Mouse (Mus musculus) liver, adult (tissue): Measurements from ENCODE around the gene Dpep3.

Experiments used
- GATA4 ChIP-seq: IDR thresholded peaks from 2 replicates; pipeline ENCODE4 v1.6.1; 2014; ENCODE audit warnings: mild to moderate bottlenecking, low read length; ENCODE audit not compliant: insufficient replicate concordance

The Dpep3 gene

DNA sequence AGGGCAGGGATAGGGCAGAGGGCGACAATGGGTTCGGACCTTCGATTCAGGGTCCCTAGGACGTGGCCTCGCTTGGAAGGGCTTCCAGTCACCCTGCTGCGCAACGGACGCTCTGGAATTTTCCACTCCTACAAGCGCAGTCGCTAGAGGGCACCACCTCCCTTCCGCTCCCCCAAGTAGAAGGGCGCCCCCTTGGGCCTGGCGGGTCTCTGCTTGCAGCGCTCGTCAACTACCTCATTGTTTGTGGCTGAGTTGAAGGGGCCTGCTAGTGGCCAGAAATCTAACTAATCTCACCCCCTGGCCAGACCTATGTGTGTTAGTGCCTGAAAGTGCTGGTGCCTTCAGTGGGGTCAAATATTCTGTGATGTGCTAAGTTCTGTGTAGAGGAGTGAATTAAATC lies at the start of gene Dpep3:
Gene Dpep3, minus strand, starts transcription at position 105 of the 400 bp plus-strand sequence.
- TF ChIP-seq GATA4, result no peak

DNA sequence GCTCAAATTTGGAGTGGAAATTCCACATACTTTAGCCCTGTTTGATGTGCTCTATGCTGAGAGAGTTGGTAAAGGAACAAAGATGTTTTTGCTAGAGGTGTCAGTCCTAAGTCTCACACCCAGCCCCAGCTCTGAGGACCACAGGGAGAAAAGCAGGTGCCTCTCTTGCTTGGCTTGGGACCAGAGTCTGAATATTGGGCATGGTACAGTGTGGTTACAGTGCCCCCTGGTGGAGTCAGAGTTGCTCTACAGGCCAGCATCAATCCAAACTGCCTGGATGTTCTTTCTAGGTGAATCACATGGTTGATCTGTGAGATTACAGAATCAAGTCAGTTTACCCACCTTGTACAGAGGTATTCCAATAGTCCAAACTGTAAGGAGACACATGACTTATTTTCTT lies 43.3 kb upstream of the Dpep3 start:
- no peak for TF ChIP-seq GATA4

DNA sequence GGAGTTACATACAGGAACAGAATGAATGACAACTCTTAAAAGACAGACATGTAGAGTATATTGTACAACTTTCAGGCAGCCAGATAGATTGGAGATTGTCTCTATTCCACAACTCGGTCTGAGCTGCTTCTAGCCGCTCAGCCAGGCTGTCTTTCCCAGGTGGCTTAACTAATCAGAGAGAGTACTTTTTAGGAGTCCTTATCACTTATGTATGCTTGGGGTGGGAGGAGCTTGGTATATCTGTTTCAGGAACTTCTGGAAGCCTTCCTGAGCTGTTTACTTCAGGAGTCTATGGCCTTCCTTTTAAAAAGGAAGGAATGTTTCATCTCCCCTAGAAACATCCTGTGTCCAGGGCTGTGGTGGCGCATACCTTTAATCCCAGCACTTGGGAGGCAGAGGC lies 38.8 kb upstream of the Dpep3 start:
- no peak for TF ChIP-seq GATA4

DNA sequence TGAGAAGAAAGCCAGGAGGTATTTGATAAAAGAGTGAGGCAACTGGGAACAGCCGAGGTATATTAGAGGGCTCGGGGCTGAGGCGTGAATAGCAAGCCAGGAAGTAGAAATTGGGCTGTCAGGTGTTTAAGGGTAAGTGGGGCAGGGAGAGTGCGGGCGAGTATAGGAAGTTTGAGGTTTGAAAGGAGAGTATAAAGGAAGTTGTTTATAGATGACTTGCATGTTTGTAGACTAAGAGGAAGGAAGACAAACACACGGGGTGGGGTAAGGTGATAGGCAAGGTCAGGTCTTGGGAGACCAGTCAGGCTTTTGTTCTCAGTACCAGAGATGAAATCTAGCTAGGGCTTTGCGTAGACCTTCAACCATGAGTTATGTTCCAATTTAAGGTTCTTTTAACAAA lies 37.9 kb upstream of the Dpep3 start:
- TF ChIP-seq GATA4, result no peak

DNA sequence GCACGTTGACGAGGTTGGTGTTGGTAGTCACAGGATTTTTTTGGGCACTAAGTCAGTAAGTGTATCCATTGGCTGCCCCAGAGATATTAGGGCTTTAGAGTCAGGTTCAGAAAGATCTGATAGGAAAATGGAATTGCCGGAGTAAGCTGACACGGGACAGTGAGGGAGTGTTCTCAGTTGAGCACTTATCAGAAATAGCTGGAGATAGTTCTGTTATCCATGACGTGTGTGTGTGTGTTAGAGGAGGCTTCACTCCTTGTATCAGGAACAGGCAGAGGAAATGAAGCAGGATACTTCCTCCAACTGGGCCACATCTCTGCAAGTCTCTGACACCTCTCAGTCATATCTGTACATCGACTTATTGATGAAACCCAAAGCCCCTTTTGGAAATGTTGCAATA lies 37.1 kb upstream of the Dpep3 start:
- no peak for TF ChIP-seq GATA4

DNA sequence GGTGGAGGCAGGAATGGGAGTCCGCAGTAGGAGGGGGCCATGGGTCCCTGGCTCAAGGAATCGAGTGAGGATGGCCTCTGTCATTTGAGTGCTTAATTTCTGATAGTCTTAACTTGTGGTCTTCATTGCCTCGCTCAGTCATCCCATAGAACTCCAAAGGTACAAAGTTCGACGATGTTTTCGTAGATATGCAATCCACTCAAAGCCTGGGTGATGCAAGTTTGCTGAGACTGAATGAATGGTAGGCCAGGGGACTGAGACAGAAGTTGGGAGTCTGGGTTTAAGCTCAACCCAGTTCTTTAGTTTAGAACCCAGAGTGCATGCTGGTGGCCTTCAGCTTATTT lies 32.4 kb upstream of the Dpep3 start, which contains the start of gene Ddx28:
Gene Ddx28, minus strand, starts transcription at position 240 of the 344 bp plus-strand sequence.
- no peak for TF ChIP-seq GATA4

DNA sequence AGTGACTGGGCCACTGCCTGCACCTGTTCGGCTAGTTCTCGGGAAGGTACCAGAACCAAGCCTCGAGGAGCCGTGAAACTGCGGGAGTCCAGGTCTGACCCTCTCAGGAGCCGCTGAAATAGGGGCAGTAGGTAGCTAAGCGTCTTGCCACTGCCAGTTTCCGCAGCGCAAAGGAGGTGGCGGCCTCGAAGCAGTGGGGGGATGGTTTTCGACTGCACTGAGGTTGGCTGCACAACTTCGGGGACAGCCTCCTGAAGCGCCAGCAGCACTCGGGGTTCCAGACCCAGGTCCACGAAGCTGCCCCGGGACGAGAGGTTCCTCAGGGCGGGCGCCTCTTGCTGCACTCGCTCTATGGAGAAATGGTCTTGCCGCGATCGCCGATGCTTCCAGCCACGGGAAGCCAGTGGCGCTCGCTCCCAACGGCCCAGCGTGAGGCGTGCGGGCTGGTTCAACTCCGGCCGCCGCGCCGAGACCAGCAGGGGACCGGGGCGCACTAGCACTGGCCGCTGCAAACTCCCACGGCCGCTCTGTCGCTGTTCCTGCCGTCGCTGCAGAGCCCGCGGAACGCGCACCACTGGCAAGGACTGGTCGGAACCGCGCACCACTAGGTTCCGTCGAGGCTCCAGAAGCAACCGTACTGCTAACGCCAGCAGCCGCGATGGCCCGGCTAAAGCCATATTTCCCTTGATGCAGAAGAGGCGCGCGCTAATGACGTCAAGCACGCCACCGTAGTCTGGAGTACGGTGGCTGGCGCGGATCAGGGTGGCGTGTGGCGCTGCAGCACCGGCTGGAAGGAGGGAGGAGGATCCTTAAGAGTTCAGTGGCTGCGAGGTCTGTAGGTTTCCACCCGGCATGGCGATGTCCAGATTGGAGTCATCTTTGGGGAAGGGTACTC lies 31.8 kb upstream of the Dpep3 start:
- TF ChIP-seq GATA4, result no peak

DNA sequence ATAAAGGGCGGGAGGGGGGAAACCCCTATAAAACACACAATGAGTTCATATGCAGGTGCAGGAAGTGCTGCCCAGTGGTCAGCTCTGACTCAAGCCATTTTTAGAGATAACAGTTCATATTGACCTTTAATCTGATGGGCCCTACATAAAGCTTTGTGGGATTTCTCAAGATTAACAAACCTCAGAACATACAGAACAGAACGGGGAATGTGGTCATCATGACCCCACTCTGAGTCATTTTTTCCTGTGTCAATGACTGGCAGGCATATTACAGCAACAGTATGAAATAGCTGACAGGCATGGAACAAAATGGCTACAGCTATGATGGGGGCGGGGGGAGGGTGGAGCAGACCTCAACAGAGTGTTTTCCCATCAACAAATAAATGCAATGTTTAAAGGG lies 27.9 kb upstream of the Dpep3 start:
- no peak for TF ChIP-seq GATA4

DNA sequence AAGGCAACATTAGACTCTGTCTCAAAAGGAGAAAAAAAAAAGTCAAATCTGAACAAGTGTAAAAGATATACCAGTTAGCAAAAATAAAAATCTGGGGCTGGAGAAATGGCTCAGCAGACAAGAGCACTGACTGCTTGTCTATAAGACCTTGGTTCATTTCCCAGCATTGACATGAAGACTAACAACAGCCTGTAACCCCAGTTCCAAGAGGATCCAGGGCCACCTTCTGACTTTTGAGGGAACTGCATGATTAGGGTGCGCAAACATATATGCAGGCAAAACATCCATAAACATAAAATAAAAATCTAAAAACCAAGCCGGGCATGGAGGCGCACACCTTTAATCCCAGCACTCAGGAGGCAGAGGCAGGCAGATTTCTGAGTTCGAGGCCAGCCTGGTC lies 27.2 kb upstream of the Dpep3 start:
- no peak for TF ChIP-seq GATA4

DNA sequence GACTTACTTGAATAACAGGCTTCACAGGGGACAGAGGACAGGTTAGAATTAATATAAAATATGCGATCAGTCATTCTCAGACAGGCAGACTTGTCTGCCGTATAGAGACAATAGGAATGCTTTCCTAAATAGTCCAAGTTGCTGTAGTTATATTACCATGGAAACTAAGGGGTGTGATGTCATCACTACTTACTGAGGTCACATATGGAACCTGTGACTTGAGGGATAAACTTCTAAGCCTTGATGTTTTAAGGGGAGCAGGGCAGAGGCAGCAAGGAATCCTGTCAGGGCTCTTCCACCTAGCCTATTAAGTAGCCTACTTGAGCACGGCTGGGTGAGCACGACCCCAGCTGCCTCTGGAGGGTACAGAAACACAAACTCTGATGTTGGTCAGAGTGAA lies 26.6 kb upstream of the Dpep3 start, which contains the start of gene Dpep2nb:
Gene Dpep2nb, minus strand, starts transcription at position 101 of the 400 bp plus-strand sequence.
- TF ChIP-seq GATA4, result no peak

DNA sequence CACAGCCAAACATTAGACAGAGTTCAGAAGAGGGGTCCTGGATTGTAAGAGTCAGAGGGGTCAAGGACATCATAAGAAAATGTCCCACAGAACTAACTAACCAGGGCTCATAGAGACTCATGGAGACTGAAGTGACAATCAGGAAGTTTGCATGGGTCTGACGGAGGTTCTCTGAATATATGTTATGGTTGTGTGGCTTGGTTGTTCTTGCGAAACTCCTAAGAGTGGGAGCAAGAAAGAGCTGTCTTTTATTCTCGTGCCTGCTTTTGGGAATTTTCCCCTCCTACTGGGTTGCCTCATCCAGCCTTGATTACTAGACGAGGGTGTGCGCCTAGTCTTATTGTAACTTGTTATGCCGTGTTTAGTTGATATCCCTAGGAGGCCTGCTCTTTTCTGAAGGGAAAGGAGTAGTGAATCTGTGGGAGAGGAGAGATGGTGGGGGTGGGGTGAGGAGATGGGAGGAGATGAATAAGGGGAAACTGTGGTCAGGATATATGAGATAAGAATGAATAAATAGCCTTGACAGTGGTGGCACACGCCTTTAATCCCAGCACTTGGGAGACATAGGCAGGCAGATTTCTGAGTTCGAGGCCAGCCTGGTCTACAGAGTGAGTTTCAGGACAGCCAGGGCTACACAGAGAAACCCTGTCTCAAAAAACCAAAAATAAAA lies 25.4 kb upstream of the Dpep3 start:
- no peak for TF ChIP-seq GATA4

DNA sequence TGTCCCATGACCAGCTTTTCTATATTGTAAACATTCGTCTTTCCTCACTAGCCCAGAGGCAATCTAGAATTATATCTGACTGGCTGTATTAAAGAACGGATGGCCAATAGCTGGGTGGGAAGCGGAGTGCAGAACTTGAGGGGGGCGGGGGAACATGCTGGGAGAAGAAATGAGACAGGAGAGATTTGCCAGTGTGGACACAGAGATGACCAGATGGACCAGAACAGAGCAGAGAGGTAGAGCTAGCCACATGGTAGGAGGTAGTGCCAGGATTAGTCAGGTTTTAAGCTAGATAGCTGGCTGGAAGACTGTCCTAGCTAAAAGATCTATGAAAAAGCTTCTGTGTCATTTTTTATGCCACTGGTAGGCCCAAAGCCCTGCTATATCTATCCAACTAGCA lies 22.7 kb upstream of the Dpep3 start:
- no peak for TF ChIP-seq GATA4

DNA sequence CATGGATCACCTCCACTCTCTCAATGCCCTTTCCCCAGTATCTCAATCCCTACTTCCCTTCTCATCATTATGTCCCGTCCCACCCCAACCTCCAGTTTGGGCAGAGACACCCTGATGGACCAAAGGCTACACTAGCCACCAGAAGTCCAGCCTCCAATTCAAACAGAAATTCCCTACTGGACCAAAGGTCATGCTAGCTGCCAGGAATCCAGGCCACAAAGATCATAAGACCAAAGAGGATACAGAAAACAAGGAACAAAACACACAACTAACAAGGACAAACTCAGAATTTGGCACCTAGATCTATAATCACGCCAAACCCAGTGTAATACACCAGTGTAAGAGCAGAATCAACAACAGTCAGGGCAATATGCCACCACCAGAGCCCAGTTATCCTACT lies 19.7 kb upstream of the Dpep3 start:
- TF ChIP-seq GATA4, result no peak

DNA sequence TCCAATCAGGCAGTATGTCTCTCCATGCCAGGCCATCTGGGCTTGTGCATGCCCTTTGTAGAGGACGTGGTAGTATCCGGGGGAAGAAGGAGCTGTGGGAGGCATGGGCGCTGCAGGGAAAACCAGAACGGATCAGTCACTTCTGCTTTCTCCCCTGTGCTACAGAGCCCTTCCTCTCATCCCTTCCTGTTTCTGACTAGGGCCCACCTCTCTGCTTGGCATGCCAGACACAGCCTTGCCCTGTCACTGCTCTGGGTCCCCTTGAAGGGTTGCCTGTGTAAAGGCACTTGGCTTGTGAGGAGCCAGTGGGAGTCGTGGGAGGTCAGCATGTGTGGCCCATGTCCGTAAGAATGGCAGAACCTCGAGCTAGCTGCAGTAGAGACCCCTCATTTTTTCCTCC lies 17.1 kb upstream of the Dpep3 start:
- no peak for TF ChIP-seq GATA4

DNA sequence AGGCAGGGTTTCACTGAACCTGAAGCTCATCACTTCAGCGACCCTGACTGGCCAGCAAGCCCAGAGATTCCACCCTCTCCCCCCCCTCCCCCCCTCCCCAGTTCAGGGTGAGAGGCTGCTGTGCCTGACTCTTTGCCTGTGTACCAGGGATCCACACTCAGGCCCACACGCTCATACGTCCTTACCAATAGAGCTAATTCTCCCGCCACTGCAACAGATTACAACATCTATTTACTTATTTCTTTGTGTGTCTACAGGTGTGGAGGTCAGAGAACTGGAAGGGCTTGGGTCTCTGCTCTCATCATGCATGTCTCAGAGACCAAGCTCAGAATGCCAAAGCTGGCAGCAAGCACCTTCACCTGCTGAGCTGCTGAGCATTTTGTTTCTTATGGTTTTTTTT lies 14.0 kb upstream of the Dpep3 start:
- no peak for TF ChIP-seq GATA4

DNA sequence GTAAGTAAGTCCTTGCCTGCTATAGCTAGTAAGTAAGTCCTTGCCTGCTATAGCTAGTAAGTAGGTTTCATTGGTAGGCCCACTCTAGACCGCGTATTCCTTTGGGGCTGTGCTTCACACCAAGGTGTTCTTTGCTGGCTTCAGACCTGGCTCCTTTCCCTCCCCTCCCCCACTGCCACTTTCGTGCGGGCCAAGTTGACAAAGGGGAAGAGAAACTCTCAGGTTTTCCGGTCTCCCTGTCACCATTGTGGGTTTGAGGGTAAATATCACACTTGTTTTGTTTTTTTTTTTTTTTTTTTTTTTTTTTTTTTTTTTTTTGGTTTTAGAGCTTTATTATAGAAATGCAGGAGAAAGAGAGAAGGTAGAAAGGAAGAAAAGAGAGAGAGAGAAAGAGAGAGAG lies 13.3 kb upstream of the Dpep3 start:
- TF ChIP-seq GATA4, result no peak
